Mouse (Mus musculus): ENCODE measurements around the gene Memo1.
"Not testable (repeated sequence)": the region's sequence is repeated elsewhere in the genome, so short reads cannot be mapped to it uniquely, and the experiment has no call there.

The Memo1 gene

DNA sequence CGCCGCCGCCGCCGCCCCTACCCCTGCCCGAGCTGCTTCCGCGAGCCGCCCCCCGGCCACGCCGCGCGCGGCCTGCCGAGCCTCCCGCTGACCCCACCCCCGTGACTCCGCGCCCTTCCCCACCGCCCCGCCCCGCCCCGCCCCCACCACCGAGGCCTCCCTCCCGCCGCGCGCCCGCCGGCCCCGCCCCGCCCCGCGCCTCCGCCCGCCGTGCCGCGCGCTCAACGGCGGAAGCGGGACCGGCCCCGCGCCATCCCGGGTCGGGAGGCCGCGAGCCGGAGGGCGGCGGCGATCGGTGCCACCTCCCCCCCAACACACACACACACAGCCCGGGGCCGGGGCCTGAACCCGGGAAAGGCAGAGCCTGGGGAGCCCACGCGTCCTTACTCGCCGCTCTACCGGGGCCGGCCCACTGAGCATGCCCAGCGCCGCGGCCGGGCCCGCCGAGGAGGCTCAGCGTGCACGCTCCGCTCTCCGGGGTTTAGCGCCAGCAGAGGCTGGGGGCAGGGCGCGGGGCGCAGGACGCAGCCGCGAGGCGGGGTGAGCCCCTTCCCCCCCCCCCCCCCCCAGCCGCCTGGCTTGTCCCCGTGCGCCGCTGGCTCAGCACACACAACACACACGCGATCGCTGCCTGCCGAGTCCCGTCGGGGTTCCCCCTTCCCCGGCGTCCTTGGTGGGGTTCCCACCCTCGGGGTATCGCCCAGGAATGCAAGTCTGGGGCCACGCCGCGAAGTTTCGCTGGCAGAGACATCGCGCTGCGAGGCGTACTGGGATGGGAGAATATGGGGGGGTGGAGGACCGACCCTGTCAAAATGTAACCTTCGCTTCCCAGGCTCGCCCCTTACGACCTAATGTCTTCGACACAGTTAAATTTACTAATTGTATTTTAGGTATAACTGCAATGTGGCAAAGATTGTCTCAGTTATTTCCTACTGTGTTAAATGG lies at the start of gene Memo1:
Gene Memo1 (minus strand): TSS at position 496 of the 945 bp plus-strand sequence.
- peak; percentile 81 for ATAC-seq (ENCODE audit: low TSS enrichment)

DNA sequence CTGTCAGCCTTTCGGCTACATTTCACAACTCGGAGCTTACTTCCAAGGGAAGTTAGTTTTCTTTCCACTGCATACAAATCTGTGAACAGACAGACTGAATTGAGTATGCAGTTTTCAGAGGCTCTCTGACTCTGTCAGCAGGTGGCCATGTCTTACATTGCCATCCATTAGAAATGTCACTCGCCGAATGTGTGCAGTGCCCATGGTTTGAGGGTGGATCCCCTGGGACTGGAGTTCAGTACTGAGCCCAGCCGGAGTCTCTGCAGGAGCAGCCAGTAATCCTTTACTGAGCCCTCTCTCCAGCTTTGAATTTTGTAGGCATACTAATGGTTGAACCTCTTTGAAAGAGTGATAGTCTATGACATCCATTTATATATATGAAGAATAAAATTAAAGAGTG lies 45.8 kb upstream of the Memo1 start:
- no peak for ATAC-seq (ENCODE audit: low TSS enrichment)

DNA sequence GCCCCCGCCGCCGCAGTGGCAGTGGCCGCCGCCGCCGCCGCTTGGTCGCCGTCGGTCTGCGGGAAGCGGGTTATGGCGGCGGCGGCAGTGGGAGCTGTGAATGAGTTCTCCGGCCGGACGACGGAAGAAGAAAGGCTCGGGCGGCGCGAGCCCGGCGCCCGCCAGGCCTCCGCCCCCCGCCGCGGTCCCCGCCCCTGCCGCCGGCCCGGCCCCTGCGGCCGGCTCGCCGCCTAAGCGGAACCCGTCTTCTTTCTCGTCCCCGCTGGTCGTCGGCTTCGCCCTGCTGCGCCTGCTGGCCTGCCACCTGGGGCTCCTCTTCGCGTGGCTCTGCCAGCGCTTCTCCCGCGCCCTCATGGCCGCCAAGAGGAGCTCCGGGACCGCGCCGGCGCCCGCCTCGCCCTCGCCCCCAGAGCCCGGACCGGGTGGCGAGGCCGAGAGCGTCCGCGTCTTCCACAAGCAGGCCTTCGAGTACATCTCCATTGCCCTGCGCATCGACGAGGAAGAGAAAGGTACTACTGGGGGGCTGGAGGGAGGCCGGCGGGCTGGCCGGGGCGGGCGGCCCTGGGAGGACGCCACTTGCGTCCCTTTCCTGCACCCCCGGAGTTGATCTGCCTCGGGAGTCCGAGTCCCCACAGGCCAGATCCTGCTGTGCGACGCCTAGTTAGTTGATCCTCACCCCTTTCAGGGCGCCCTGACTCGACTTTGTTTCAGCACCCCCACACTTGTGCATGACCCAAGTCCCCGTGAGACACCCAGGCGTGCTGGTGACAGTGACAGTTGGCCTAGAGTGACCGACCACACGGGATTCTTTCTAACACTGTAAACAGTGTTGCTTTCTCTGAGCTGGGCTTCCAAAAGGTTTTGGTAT lies 43.9 kb upstream of the Memo1 start, which contains the start of gene Spast:
Gene Spast (plus strand): TSS at position 51 of the 868 bp plus-strand sequence.
- peak; percentile 62 for ATAC-seq (ENCODE audit: low TSS enrichment)

DNA sequence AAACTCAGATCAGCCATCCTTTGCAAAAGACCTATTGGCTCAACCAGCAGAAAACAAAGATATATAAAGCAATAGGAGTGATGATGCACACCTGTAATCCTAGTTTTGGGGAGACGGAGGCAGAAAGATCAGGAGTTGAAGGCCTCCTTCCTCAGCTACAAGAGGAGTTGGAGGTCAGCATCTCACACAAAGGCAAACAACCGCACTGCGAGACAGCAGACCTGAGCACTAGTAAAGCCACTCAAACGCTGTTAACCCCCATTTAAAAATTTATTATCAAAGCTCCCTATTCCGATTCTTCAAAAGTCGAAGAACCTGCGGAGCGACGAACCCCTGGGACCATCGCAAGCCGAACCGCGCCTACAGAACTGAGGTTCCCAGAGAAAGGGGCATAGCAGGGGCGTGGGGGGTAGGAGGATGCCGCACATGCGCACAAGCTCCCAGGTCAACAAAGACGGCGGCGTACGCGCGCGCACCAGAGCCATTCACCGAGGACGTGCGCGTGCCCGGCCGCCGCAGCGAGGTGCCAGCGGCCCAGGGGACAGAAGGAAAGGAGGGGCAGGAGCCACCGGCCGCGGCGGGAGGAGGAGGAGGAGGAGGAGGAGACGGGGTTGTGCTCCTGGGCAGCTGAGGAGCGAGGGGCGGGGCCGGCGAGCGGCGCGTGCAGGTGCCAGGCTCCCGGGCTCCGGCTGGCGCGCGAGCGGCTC lies 43.1 kb upstream of the Memo1 start:
- ATAC-seq (ENCODE audit: low TSS enrichment), result peak; percentile 93

DNA sequence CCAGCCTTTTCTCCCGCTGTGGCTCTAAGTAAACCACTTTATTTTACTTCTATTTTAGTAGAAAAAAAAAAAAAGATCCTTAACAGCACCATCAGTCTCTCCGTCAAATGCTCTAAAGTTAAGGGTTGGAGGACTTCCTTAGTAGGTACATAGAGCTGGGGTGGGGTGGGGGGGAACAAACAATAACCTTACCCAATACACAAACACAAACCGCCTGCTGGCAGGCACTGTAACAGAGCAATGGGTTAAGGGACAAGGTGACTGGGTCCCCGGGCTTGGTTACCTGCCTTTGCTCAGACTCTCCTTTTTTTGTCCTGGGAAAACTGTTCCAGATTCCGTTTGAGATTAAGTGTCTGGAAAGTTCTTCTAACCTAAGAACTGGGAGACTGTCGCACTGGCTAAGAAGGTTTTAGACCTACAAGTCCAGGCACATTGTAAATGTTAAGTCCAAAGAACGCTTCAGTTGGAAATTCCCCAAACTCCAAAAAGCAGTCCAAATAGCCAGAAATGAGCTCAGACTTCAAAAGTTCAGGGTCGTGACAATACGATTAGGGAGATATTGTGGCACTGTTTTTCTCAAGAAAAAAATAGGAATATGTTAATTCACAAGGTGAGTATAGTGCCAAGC lies 35.8 kb upstream of the Memo1 start:
- no peak for ATAC-seq (ENCODE audit: low TSS enrichment)

DNA sequence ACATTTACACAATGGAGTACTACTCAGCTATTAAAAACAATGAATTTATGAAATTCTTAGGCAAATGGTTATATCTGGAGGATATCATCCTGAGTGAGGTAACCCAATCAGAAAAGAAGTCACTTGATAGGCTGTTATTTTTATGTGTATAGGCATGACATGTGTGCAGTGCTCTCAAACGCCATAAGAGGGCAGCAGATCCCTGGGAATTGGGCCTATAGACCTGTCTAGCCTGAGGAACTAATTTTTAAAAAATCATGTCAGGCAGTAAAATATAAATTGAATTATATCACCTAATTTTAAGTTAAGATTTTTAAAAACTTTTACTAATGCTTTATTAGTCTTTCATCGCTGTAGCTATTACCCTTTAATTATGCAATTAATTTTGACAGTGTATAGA lies 32.8 kb upstream of the Memo1 start:
- ATAC-seq (ENCODE audit: low TSS enrichment), result not testable (repeated sequence)

DNA sequence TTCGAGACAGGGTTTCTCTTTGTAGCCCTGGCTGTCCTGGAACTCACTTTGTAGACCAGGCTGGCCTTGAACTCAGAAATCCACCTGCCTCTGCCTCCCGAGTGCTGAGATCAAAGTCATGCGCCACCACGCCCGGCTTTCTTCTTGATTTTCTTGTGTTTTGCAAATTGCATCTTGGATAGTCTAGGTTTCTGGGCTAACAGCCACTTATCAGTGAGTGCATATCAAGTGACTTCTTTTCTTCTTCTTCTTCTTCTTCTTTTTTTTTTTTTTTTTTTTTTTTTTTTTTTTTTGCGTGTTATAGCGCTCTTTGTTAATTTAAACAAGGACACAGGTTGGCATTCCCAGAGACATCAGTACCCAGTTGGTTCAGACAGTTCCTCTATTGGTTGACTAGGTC lies 31.9 kb upstream of the Memo1 start:
- not testable (repeated sequence) for ATAC-seq (ENCODE audit: low TSS enrichment)

DNA sequence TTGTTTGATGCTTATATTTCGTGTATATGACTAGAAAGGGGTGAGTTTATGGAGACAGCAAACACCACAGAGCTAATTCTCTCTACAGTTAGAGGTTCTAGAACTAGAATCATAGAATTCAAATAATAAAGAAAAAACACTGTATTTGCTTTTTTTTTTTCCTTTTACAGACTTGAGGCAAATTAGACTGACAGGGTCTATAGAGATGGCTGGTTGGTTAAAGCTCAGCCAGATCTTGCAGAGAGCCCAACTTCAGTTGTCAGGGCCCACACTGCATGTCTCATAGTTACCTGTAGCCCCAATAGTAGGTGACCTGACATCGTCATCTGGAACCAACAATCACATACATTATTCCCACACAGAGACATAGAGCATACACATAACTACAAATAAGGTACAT lies 28.5 kb upstream of the Memo1 start, which contains the start of gene Dpy30:
Gene Dpy30 (minus strand): TSS at position 101 of the 400 bp plus-strand sequence.
- no peak for ATAC-seq (ENCODE audit: low TSS enrichment)

DNA sequence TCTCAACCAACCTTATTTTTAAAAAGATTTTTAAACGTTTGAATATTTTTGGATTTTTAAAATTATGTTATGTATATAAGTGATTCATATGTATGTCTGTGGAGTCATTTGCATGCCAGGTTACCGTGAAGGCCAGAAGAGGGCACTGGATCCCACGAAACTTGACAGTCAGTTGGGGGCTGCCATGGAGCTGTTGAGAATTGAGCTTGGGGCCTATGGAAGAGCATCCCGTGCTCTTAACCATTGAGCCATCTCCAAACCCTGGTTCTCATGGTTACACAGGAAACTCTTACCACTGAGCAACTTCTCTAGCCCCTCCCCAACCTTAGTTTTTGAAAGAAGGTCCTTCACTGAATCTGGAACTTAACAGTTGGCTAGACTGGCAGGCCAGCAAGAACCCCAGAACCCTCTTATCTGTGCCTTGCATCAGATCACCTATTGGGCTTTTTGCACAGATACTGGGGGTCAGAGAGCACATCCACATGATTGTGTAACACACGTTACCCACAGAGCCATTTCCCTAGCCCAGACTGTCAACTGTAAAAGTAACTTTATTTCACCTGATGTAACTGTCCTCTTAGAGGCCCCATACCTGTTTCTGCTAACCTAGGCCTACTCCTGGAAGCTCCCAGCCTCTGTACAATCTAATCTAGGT lies 27.2 kb upstream of the Memo1 start:
- ATAC-seq (ENCODE audit: low TSS enrichment), result no peak

DNA sequence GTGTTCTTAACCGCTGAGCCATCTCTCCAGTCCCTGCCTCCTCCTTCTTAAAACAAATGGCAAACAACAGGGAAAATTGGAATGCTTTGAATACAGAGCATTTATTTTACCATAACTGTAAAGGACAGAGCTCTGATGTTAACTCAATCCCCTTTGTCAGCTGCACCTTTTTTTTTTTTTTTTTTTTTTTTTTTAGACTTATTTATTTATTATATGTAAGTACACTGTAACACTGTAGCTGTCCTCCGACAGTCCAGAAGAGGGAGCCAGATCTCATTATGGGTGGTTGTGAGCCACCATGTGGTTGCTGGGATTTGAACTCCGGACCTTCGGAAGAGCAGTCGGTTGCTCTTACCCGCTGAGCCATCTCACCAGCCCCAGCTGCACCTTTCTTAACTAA lies 23.4 kb upstream of the Memo1 start:
- no peak for ATAC-seq (ENCODE audit: low TSS enrichment)

DNA sequence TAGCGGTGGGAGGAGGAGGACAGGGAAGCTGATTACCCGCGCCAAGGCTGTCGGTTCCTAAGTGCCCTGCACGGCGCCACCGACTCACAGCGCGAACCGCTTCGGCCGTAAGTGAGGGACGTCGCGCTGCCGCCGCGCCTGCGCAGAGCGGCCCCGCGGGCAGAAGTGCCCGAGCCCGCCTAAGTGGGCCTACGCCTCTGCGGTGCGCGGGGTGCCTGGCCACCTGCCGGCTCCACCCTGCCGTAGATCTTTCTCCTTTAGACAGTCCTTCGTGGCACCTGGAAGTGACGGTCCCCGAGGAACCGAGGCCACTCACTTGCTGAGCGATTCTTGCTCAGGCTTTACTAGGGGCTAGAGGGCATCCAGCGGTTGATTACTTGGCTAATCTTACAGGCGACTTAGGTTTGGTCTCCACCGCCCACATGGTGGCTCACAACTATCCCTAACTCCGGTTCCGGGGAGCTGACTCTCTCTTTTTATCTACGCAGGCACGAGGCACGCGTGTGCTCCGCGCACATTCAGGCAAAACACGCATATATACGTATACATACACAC lies 21.1 kb upstream of the Memo1 start:
- peak; percentile 97 for ATAC-seq (ENCODE audit: low TSS enrichment)

DNA sequence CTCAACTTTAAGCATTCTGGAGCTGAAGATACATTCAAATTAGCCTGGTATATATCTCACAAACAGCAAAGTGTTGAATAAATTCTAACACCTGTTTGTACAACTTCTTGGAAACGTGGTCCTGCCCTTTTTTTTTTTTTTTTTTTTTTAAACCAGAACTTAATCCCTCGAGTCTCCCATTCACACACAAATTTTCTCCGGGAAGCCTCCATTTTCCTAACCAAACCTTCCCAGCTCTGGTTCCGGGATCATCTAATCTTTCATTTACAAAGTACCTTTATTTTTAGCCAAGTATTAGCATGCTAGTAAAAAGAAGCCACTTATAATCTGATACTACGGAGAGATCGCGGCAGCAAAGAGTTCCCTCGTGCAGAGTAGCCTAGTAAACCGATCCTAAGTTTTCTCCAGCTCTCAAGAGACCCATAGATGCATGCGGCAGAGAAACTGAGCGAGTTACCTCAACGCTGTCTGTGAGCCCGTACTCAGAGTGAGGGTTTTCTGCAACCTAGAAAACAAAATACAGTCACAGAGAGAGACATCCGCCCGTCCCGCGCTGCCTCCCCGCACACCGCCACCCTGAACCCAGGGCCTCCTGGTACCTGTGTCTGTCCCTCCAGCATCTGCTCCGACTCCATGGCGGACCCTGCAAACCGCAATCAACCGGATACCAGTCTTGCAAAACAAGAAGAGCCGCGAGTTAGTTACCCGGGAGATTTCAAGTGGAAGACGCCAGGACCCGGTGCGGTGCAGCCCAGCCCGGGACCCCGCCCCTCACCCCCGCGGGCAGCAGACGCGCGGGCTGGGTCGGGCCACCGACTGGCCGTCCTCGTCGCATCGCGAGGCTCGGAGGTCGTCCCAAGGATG lies 20.4 kb upstream of the Memo1 start:
- peak; percentile 67 for ATAC-seq (ENCODE audit: low TSS enrichment)

DNA sequence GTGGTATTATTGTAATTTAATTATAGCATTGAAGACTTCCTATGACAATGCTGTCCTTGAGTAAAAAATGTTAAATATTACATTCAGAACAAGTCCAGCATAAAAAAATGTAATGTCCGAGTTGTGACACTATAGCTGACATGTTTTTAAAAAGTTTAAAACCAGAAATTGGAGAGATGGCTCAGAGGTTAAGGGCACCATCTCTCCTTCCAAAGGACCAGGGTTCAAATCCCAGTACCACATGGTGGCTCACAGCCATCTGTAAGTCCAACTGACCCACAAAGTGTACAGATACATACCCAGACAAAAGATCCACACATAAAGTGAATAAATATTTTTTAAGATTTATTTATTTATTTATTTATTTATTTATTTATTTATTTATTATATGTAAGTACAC lies 10.7 kb upstream of the Memo1 start:
- ATAC-seq (ENCODE audit: low TSS enrichment), result no peak

DNA sequence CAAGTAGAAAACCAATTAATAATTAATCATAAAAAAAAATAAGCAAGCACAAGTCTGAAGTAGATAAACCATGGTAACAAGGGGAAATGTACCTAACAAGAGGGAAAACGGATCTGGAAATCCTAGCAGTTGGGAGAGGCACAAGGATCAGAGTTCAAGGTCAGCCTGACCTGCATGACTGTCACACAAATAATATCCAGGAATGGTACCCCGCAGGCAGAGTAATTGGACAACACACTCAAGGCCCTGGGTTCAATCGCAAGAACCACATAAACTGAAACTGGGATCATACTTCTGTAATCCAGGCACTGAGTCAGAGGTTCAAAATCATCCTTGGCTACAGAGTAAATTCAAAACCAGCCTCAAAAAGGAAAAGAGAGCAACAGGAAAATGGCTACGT lies 10.3 kb upstream of the Memo1 start:
- ATAC-seq (ENCODE audit: low TSS enrichment), result no peak

DNA sequence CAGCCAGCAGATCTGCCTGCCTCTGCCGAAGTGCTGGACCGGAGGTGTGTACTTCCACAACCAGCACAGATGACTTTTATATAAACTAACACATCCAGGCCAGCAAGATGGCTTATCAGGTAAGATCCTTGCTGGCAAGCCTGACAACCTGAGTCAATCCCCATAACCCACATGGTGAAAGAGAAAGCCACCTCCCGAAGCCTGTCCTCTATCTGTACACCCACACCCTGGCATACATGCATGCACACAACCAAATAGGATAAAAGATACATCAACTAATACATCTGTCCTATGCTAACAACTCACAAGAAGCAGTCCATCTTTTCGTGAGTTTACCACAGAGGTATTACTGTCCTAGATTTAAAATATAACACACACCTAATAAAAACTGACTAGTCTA lies 8.7 kb upstream of the Memo1 start:
- no peak for ATAC-seq (ENCODE audit: low TSS enrichment)

DNA sequence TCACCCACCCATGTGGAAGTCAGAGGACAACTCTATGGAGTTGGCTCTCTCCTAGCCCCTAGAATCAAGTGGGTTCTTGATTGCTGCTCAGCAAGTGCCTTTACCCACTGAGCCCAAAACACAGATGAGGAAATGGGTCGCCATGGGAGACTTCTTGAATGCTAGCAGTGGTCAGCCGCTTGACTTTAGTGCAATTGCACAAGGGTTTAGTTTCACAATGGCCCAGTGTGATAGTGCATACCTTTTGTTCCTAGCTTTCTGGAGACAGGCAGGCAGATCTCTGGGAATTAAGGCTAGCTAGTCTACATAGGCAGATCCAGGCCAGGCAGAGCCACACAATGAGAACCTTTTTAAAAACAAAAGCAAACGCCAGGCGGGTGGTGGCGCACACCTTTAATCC lies 4.8 kb upstream of the Memo1 start:
- no peak for ATAC-seq (ENCODE audit: low TSS enrichment)

DNA sequence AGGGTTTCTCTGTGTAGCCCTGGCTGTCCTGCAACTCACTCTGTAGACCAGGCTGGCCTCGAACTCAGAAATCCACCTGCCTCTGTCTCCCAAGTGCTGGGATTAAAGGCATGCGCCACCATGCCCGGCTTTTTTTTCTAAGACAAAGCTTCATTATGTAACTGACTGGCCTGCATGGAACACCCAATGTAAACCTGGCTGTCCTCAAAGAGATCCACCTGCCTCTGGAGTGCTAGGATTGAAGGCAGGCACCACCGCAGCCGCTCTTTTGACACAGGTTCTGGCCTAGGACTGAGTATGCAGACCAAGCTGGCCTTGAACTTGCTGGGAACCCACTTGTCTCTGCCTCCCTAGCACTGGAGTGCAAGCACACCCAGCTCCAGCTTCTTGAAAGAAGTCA lies 1.7 kb upstream of the Memo1 start:
- not testable (repeated sequence) for ATAC-seq (ENCODE audit: low TSS enrichment)

DNA sequence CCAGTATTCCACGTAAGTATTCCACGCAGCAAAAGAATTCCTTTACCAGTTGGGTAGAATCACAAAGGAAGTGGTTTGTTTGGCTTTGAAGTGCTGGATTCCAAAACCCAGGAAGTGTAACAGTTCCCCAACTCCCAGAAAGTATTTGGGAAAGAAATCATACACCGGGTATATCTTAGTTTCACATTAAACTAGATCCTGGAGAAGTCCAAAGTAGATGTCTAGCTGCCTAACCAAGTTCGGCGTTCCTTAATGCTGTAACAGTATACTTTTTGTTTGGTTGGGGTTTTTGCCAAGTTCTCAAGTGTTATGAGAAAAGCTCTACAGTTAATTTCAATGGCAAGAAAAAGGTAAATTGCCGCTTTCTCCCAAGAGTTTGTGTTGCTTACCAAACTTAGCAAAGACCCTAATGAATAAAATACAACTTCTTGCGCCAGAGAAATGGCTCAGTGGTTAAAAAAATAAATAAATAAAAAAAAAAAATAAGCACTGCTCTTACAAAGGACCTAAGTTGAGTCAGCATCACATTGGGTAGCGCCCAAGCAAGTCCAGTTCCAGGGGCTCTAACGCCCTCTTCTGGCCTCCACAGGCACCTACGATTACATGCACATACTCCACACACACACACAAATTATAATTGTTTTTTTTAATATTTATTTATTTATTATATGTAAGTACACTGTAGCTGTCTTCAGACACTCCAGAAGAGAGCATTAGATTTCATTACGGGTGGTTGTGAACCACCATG lies 929 bp upstream of the Memo1 start:
- ATAC-seq (ENCODE audit: low TSS enrichment), result no peak
